Mouse (Mus musculus) stomach, postnatal 0 days (tissue): Measurements from ENCODE around the gene AI413582. TPM values are rescaled to one million over a fixed set of nuclear protein-coding genes. Genes with fewer than 3 reads are reported as not detected.
A peak's percentile ranks its signal among the peaks of the same experiment; 100 is the strongest.

Experiments
- ATAC-seq: fragments of 200-750 bp; cut with Nextera tagmentation; 2 replicates; pipeline ENCODE4 v1.8.0; 2017; ENCODE audit not compliant: low FRiP score, low TSS enrichment
- DNase-seq: peaks from one replicate; pipeline ENCODE4 v3.0.0-alpha.2; 2016; ENCODE audit warnings: low spot score
- H3K27ac ChIP-seq: fragments of 300-500 bp; sonication (generic); replicated peaks from 2 replicates; pipeline ENCODE4 v1.5.1; 2014; ENCODE audit warnings: mild to moderate bottlenecking, control low read depth
- H3K27me3 ChIP-seq: fragments of 300-500 bp; sonication (generic); 2 replicates; pipeline ENCODE4 v1.6.1; 2014; ENCODE audit warnings: low read length; ENCODE audit not compliant: control insufficient read depth, insufficient read depth
- H3K36me3 ChIP-seq: fragments of 300-500 bp; sonication (generic); 2 replicates; pipeline ENCODE4 v1.6.1; 2014; ENCODE audit warnings: low read length, mixed read lengths; ENCODE audit not compliant: control insufficient read depth, insufficient read depth
- H3K4me1 ChIP-seq: fragments of 300-500 bp; sonication (generic); replicated peaks from 2 replicates; pipeline ENCODE4 v1.6.1; 2014; ENCODE audit warnings: antibody characterized with exemption; ENCODE audit not compliant: control insufficient read depth, insufficient read depth
- H3K4me2 ChIP-seq: fragments of 300-500 bp; sonication (generic); replicated peaks from 2 replicates; pipeline ENCODE4 v1.6.1; 2014; ENCODE audit warnings: low read depth, mild to moderate bottlenecking, control low read depth, moderate library complexity
- H3K4me3 ChIP-seq: fragments of 300-500 bp; sonication (generic); 2 replicates; pipeline ENCODE4 v1.5.1; 2014; ENCODE audit warnings: low read depth, low read length, control low read depth
- H3K9ac ChIP-seq: fragments of 300-500 bp; sonication (generic); 2 replicates; pipeline ENCODE4 v1.6.1; 2014; ENCODE audit warnings: mild to moderate bottlenecking, low read length, control low read depth, mixed read lengths
- H3K9me3 ChIP-seq: fragments of 300-500 bp; sonication (generic); 2 replicates; pipeline ENCODE4 v1.6.1; 2016; ENCODE audit warnings: low read length; ENCODE audit not compliant: control insufficient read depth
- CTCF ChIP-seq: IDR thresholded peaks from 2 replicates; pipeline ENCODE4 v1.5.1; 2016; ENCODE audit warnings: antibody characterized with exemption, low read depth, mild to moderate bottlenecking, moderate library complexity
- EP300 ChIP-seq: optimal IDR thresholded peaks from 2 replicates; pipeline ENCODE3; 2016; ENCODE audit warnings: antibody characterized with exemption
- WGBS: fragments of 180-500 bp; shearing (Covaris S2); extraction: QIAGEN DNeasy Blood & Tissue Kit; methylation state at CpG from one replicate; pipeline ENCODE4 v1.1.7; 2014; 5-methylcytosine and 5-hydroxymethylcytosine counted together
- polyA plus RNA-seq: library from polyadenylated mRNA; unstranded; fragments of >200 nt; fragmentation: Nextera tagmentation; extraction: Ambion mirVana; gene quantifications from 2 replicates; pipeline ENCODE4 v1.2.1, GENCODE M21; 2015

AI413582 gene
- polyA plus RNA-seq, 1 experiment from 2014 or later = 37.1 TPM

DNA sequence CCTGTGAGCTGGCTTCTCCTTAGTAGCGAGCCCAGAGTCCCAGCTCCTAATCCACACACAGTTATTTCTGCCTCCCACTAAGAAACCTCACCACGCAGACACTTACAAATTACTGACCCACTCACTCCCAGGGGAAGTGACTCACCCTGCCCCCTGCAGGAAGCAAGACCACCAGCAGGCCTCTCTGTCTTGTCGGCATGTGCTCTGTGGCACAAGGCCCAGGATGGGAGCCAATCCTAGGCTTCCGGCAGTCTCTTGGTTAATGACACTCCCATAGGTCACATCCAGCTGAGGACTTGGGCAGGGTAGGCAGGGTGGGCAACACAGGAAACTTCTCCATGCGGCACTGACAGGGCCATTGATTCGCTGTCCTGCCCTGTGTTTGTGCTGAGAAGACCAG is 11.9 kb upstream of the AI413582 start:
- Histone ChIP-seq H3K27ac (no peak overlapping the region), H3K4me2 (no peak overlapping the region), H3K27me3 (no peaks in the 10 kb centered on the region), H3K4me3 (no peak overlapping the region), H3K9me3 (no peaks in the 10 kb centered on the region), H3K9ac (no peak overlapping the region), H3K36me3 (peaks cover 5% of the 10 kb centered on the region; the same call in 1 of the 2 replicates), H3K4me1 (0 out of 2 replicates have a peak, but pooled peaks cover 3% of the 10 kb centered on the region)
- DNase-seq (no peak), ATAC-seq (no peak)
- 66% methylated on average over 6 of the region's 6 CpGs for WGBS
- TF ChIP-seq EP300 = no peak
- TF ChIP-seq CTCF = peak; percentile 54

- WGBS = 70% methylated on average over 7 of the region's 7 CpGs
- Histone ChIP-seq H3K4me2 (no peak overlapping the region), H3K27me3 (no peaks in the 10 kb centered on the region), H3K36me3 (peaks cover 5% of the 10 kb centered on the region; the same call in 1 of the 2 replicates), H3K4me1 (0 out of 2 replicates have a peak, but pooled peaks cover 3% of the 10 kb centered on the region), H3K9ac (0 out of 2 replicates have a peak overlapping the region, but pooled peaks have one; percentile 13), H3K27ac (peak overlapping the region; percentile 53), H3K4me3 (no peak overlapping the region), H3K9me3 (no peaks in the 10 kb centered on the region)
- ATAC-seq = peak; percentile 70
- TF ChIP-seq EP300 = no peak
- DNase-seq = peak; percentile 45
Observed at GRCm38 (mm10) chr17:27576056-27576455, 10.5 kb upstream of the AI413582 start.

DNA sequence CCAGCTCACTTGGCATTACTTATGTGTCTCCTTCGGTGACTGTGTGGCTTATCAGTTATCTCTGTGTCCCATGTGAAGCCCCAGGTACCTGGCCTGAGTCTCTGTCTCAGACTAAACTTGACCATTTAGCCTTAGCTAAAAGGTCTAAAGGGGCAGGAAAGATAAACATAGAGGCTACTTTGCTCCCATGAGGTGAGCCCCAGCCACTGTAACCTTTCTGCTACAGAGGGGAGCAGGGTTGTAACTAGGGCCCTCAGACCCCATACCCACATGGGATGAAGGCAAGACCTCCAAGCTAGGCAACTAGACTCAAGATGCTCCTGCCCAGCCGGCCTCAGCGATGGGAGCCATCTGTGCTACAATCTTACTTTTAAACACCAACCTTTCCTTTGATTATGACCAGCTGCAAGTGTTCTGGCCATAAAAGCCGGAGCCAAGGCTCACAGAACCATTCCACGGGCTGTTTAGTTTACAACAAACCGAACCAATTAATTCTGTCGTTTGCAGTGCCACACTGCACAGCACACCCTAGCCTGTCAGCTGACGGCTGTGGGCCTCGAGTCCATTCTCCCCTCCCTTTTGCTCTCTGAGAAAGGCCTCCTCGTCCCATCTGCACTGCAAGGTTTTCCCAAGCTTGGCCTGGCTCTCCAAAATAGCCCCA is 9.7 kb upstream of the AI413582 start:
- Histone ChIP-seq H3K36me3 (peaks cover 3% of the 10 kb centered on the region; the same call in 1 of the 2 replicates), H3K4me2 (no peak overlapping the region), H3K4me1 (0 out of 2 replicates have a peak, but pooled peaks cover 3% of the 10 kb centered on the region), H3K27ac (no peak overlapping the region), H3K27me3 (no peaks in the 10 kb centered on the region), H3K9ac (no peak overlapping the region), H3K4me3 (no peak overlapping the region), H3K9me3 (no peaks in the 10 kb centered on the region)
- no peak for DNase-seq
- TF ChIP-seq CTCF = no peak
- TF ChIP-seq EP300 = no peak
- no peak for ATAC-seq
- 55% methylated on average over 10 of the region's 10 CpGs for WGBS

- H3K36me3 ChIP-seq = peaks cover 2% of the 10 kb centered on the region; the same call in 1 of the 2 replicates
- no peaks in the 10 kb centered on the region for H3K27me3 ChIP-seq
- TF ChIP-seq EP300 (no peak), CTCF (no peak)
- H3K9me3 ChIP-seq = no peaks in the 10 kb centered on the region
- H3K4me3 ChIP-seq = no peak overlapping the region
- no peak for DNase-seq
- no peak overlapping the region for H3K9ac ChIP-seq
- 0 out of 2 replicates have a peak, but pooled peaks cover 3% of the 10 kb centered on the region for H3K4me1 ChIP-seq
- WGBS = 79% methylated on average over 16 of the region's 16 CpGs
- no peak; the same call in 1 of the 2 replicates for ATAC-seq
- H3K4me2 ChIP-seq = no peak overlapping the region
- H3K27ac ChIP-seq = no peak overlapping the region
Observed at GRCm38 (mm10) chr17:27574470-27575115, 9.0 kb upstream of the AI413582 start.

GRCm38 (mm10) chr17:27573772-27574320 is 8.3 kb upstream of the AI413582 start:
- no peak overlapping the region for H3K4me3 ChIP-seq
- WGBS = 80% methylated on average over 10 of the region's 10 CpGs

More at GRCm38 (mm10) chr17:27573772-27574320, 8.3 kb upstream of the AI413582 start:
- no peak overlapping the region for H3K4me2 ChIP-seq
- DNase-seq (no peak), ATAC-seq (no peak)
- no peaks in the 10 kb centered on the region for H3K9me3 ChIP-seq
- H3K27ac ChIP-seq = no peak overlapping the region
- no peak overlapping the region for H3K9ac ChIP-seq
- 0 out of 2 replicates have a peak, but pooled peaks cover 3% of the 10 kb centered on the region for H3K4me1 ChIP-seq
- no peaks in the 10 kb centered on the region; the same call in 1 of the 2 replicates for H3K36me3 ChIP-seq
- no peaks in the 10 kb centered on the region for H3K27me3 ChIP-seq
- TF ChIP-seq CTCF (no peak), EP300 (no peak)
